Mouse (Mus musculus) hindbrain, embryonic 13.5 days (tissue): ENCODE data around the gene Tlx3. TPM values are rescaled to one million over a fixed set of nuclear protein-coding genes. Genes with fewer than 3 reads are reported as not detected.
A peak's percentile ranks its signal among the peaks of the same experiment; 100 is the strongest.

Experiments used
- ATAC-seq: fragments of 200-750 bp; cut with Nextera tagmentation; 2 replicates; pipeline ENCODE4 v1.8.0; 2017; ENCODE audit warnings: moderate TSS enrichment; ENCODE audit not compliant: low FRiP score
- H3K27ac ChIP-seq: fragments of 300-500 bp; sonication (generic); 2 replicates; pipeline ENCODE4 v1.5.1; 2015; ENCODE audit warnings: inconsistent platforms, mild to moderate bottlenecking, moderate library complexity
- H3K27me3 ChIP-seq: fragments of 300-500 bp; sonication (generic); 2 replicates; pipeline ENCODE4 v1.6.1; 2015; ENCODE audit warnings: mild to moderate bottlenecking, inconsistent platforms
- H3K36me3 ChIP-seq: fragments of 300-500 bp; sonication (generic); 2 replicates; pipeline ENCODE4 v1.6.1; 2015; ENCODE audit warnings: mild to moderate bottlenecking, inconsistent platforms
- H3K4me1 ChIP-seq: fragments of 300-500 bp; sonication (generic); replicated peaks from 2 replicates; pipeline ENCODE4 v1.6.1; 2015; ENCODE audit warnings: inconsistent platforms
- H3K4me2 ChIP-seq: fragments of 300-500 bp; sonication (generic); 2 replicates; pipeline ENCODE4 v1.6.1; 2015; ENCODE audit warnings: inconsistent platforms, mild to moderate bottlenecking, moderate library complexity
- H3K4me3 ChIP-seq: fragments of 300-500 bp; sonication (generic); 2 replicates; pipeline ENCODE4 v1.5.1; 2015; ENCODE audit warnings: mild to moderate bottlenecking, inconsistent platforms
- H3K9ac ChIP-seq: fragments of 300-500 bp; sonication (generic); 2 replicates; pipeline ENCODE4 v1.6.1; 2015; ENCODE audit warnings: mild to moderate bottlenecking, inconsistent platforms
- H3K9me3 ChIP-seq: fragments of 300-500 bp; sonication (generic); 2 replicates; pipeline ENCODE4 v1.6.1; 2016; ENCODE audit warnings: inconsistent platforms
- WGBS: fragments of 180-500 bp; shearing (Covaris S2); methylation state at CpG from one replicate; pipeline ENCODE4 v1.1.7; 2015; 5-methylcytosine and 5-hydroxymethylcytosine counted together
- polyA plus RNA-seq: library from polyadenylated mRNA; unstranded; fragments of >200 nt; fragmentation: Nextera tagmentation; extraction: Ambion mirVana; gene quantifications from 2 replicates; pipeline ENCODE4 v1.2.1, GENCODE M21; 2015

Gene Tlx3
- polyA plus RNA-seq, 1 experiment from 2014 or later, result 29.0 TPM

GRCm38 (mm10) chr11:33196447-33197132 lies 6.8 kb downstream of the Tlx3 start:
- H3K36me3 ChIP-seq, result no peaks in the 10 kb centered on the region
- H3K4me3 ChIP-seq, result peak overlapping the region; percentile 47; the same call in 1 of the 2 replicates
- H3K4me1 ChIP-seq, result peaks cover 46% of the 10 kb centered on the region
- H3K27ac ChIP-seq, result peak overlapping the region; percentile 52
- H3K9ac ChIP-seq, result peak overlapping the region; percentile 74; the same call in 1 of the 2 replicates
- H3K9me3 ChIP-seq, result no peaks in the 10 kb centered on the region; the same call in 1 of the 2 replicates
- peaks cover 94% of the 10 kb centered on the region for H3K27me3 ChIP-seq
- H3K4me2 ChIP-seq, result peak overlapping the region; percentile 52
- peak; percentile 4; the same call in 1 of the 2 replicates for ATAC-seq
- 7% methylated on average over 24 of the region's 24 CpGs for WGBS

- ATAC-seq, result 0 out of 2 replicates have a peak, but pooled peaks have one; percentile 15
- 3% methylated on average over 25 of the region's 25 CpGs for WGBS
- peaks cover 95% of the 10 kb centered on the region for H3K27me3 ChIP-seq
- peak overlapping the region; percentile 52; the same call in 1 of the 2 replicates for H3K4me2 ChIP-seq
- peak overlapping the region; percentile 52; the same call in 1 of the 2 replicates for H3K27ac ChIP-seq
- no peaks in the 10 kb centered on the region; the same call in 1 of the 2 replicates for H3K9me3 ChIP-seq
- 0 out of 2 replicates have a peak overlapping the region, but pooled peaks have one; percentile 74 for H3K9ac ChIP-seq
- no peak overlapping the region for H3K4me3 ChIP-seq
- H3K36me3 ChIP-seq, result no peaks in the 10 kb centered on the region
- H3K4me1 ChIP-seq, result peaks cover 38% of the 10 kb centered on the region
These were observed 7.6 kb downstream of the Tlx3 start for GRCm38 (mm10) chr11:33195531-33196446.

- Histone ChIP-seq H3K4me2 (no peak overlapping the region), H3K27me3 (peaks cover 95% of the 10 kb centered on the region), H3K36me3 (no peaks in the 10 kb centered on the region), H3K4me3 (no peak overlapping the region), H3K4me1 (peaks cover 30% of the 10 kb centered on the region), H3K9ac (no peak overlapping the region), H3K27ac (no peak overlapping the region), H3K9me3 (no peaks in the 10 kb centered on the region; the same call in 1 of the 2 replicates)
- no peak for ATAC-seq
- 17% methylated on average over 7 of the region's 7 CpGs for WGBS
These were observed 8.3 kb downstream of the Tlx3 start for GRCm38 (mm10) chr11:33195061-33195460.

GRCm38 (mm10) chr11:33193695-33194094 lies 9.7 kb downstream of the Tlx3 start:
- Histone ChIP-seq H3K4me2 (peak overlapping the region; percentile 30), H3K4me3 (no peak overlapping the region), H3K4me1 (peaks cover 26% of the 10 kb centered on the region), H3K27me3 (peaks cover 82% of the 10 kb centered on the region), H3K27ac (no peak overlapping the region), H3K9me3 (no peaks in the 10 kb centered on the region; the same call in 1 of the 2 replicates), H3K9ac (no peak overlapping the region), H3K36me3 (no peaks in the 10 kb centered on the region)
- 1% methylated on average over 12 of the region's 12 CpGs for WGBS
- no peak for ATAC-seq

GRCm38 (mm10) chr11:33181804-33182203 lies 21.6 kb downstream of the Tlx3 start:
- whole genome bisulfite sequencing, result 90% methylated on average over 3 of the region's 3 CpGs
- Histone ChIP-seq H3K4me2 (no peak overlapping the region), H3K9me3 (0 out of 2 replicates have a peak, but pooled peaks cover 3% of the 10 kb centered on the region), H3K9ac (no peak overlapping the region), H3K4me1 (peaks cover 13% of the 10 kb centered on the region), H3K4me3 (no peak overlapping the region), H3K36me3 (no peaks in the 10 kb centered on the region), H3K27me3 (peaks cover 39% of the 10 kb centered on the region), H3K27ac (no peak overlapping the region)
- ATAC-seq, result no peak

GRCm38 (mm10) chr11:33180701-33181116 lies 22.7 kb downstream of the Tlx3 start:
- Histone ChIP-seq H3K9me3 (0 out of 2 replicates have a peak, but pooled peaks cover 3% of the 10 kb centered on the region), H3K4me2 (peak overlapping the region; percentile 47), H3K4me1 (peaks cover 13% of the 10 kb centered on the region), H3K4me3 (peak overlapping the region; percentile 16; the same call in 1 of the 2 replicates), H3K36me3 (no peaks in the 10 kb centered on the region), H3K27me3 (peaks cover 39% of the 10 kb centered on the region), H3K27ac (no peak overlapping the region), H3K9ac (peak overlapping the region; percentile 46)
- no peak for ATAC-seq
- WGBS, result 5% methylated on average over 18 of the region's 18 CpGs

- H3K27me3 ChIP-seq, result peaks cover 39% of the 10 kb centered on the region
- ATAC-seq, result no peak
- H3K9ac ChIP-seq, result no peak overlapping the region
- H3K27ac ChIP-seq, result no peak overlapping the region
- no peaks in the 10 kb centered on the region for H3K36me3 ChIP-seq
- 21% methylated on average over 1 of the region's 1 CpGs for WGBS
- no peak overlapping the region for H3K4me3 ChIP-seq
- H3K4me1 ChIP-seq, result peaks cover 13% of the 10 kb centered on the region
- H3K4me2 ChIP-seq, result no peak overlapping the region
- H3K9me3 ChIP-seq, result no peaks in the 10 kb centered on the region
These were observed 23.6 kb downstream of the Tlx3 start for GRCm38 (mm10) chr11:33179802-33180201.

GRCm38 (mm10) chr11:33176525-33177245 lies 26.7 kb downstream of the Tlx3 start:
- H3K27ac ChIP-seq, result no peak overlapping the region
- H3K36me3 ChIP-seq, result no peaks in the 10 kb centered on the region
- no peaks in the 10 kb centered on the region for H3K9me3 ChIP-seq
- 33% methylated on average over 20 of the region's 20 CpGs for WGBS
- peaks cover 13% of the 10 kb centered on the region for H3K4me1 ChIP-seq
- no peak overlapping the region for H3K4me2 ChIP-seq
- H3K27me3 ChIP-seq, result peaks cover 31% of the 10 kb centered on the region
- no peak overlapping the region for H3K9ac ChIP-seq
- peak; percentile 75; the same call in 1 of the 2 replicates for ATAC-seq
- no peak overlapping the region for H3K4me3 ChIP-seq

GRCm38 (mm10) chr11:33175768-33176167 lies 27.6 kb downstream of the Tlx3 start:
- no peak overlapping the region for H3K4me3 ChIP-seq
- H3K27ac ChIP-seq, result no peak overlapping the region
- no peaks in the 10 kb centered on the region for H3K9me3 ChIP-seq
- H3K9ac ChIP-seq, result no peak overlapping the region
- H3K27me3 ChIP-seq, result peaks cover 28% of the 10 kb centered on the region
- 78% methylated on average over 3 of the region's 3 CpGs for WGBS
- H3K4me1 ChIP-seq, result peaks cover 6% of the 10 kb centered on the region
- no peak overlapping the region for H3K4me2 ChIP-seq
- no peak for ATAC-seq
- H3K36me3 ChIP-seq, result no peaks in the 10 kb centered on the region

GRCm38 (mm10) chr11:33170489-33170888 lies 32.9 kb downstream of the Tlx3 start:
- H3K4me3 ChIP-seq, result no peak overlapping the region
- H3K4me2 ChIP-seq, result no peak overlapping the region
- 0 out of 2 replicates have a peak, but pooled peaks cover 11% of the 10 kb centered on the region for H3K27me3 ChIP-seq
- H3K9ac ChIP-seq, result no peak overlapping the region
- no peaks in the 10 kb centered on the region for H3K9me3 ChIP-seq
- H3K27ac ChIP-seq, result no peak overlapping the region
- WGBS, result 12% methylated on average over 9 of the region's 9 CpGs
- no peaks in the 10 kb centered on the region for H3K4me1 ChIP-seq
- no peaks in the 10 kb centered on the region for H3K36me3 ChIP-seq
- no peak for ATAC-seq

GRCm38 (mm10) chr11:33162998-33163506 lies 40.3 kb downstream of the Tlx3 start, which contains the start of gene Npm1:
TSS of gene Npm1 (minus strand) at chr11:33163206.
- 4% methylated on average over 49 of the region's 49 CpGs for WGBS
- Histone ChIP-seq H3K4me2 (peak within 1 kb of the TSS; percentile 97), H3K9ac (peak within 1 kb of the TSS; percentile 98), H3K4me3 (peak within 1 kb of the TSS; percentile 96), H3K9me3 (no peaks in the 10 kb centered on the region), H3K27me3 (no peaks in the 10 kb centered on the region), H3K36me3 (peaks cover 29% of the 10 kb centered on the region), H3K4me1 (peaks cover 16% of the 10 kb centered on the region), H3K27ac (peak within 1 kb of the TSS; percentile 97)
- peak; percentile 96 for ATAC-seq
